Mouse (Mus musculus) C2C12 (cell line): ENCODE results near the gene Car1.
"Not testable (repeated sequence)": the region's sequence is repeated elsewhere in the genome, so short reads cannot be mapped to it uniquely, and the experiment has no call there.

Experiments
- CTCF ChIP-seq: IDR thresholded peaks from one replicate; pipeline ENCODE4 v1.5.1; 2011; ENCODE audit not compliant: control insufficient read depth, insufficient read depth, insufficient read length
- MYOD1 ChIP-seq: IDR thresholded peaks from one replicate; pipeline ENCODE4 v1.6.1; 2011; ENCODE audit warnings: low read depth; ENCODE audit not compliant: control insufficient read depth, insufficient read length
- USF1 ChIP-seq: IDR thresholded peaks from one replicate; pipeline ENCODE4 v1.6.1; 2011; ENCODE audit warnings: low read depth, mild to moderate bottlenecking, control low read depth, moderate library complexity

- TF ChIP-seq CTCF, USF1, MYOD1: not testable (repeated sequence)
Observed at GRCm38 (mm10) chr3:14815396-14815795, 7.2 kb upstream of the Car1 start.
